8 mouse cellular contexts compared by ENCODE assay signal in genomic region chr3:94373597-94374011, GRCm38 (mm10). TPM values are rescaled to one million over a fixed set of nuclear protein-coding genes. Genes with fewer than 3 reads are reported as not detected.
DNase-seq lines count a peak whose midpoint lies in the region; ATAC-seq lines count a peak whose summit lies in the region.

No protein-coding gene starts in this region.

- peaks cover 12% of the 10 kb centered on the region for H3K4me1 ChIP-seq in heart, embryonic 11.5 days (ENCODE audit: control insufficient read depth, insufficient read depth, low read length)
- H3K4me1 ChIP-seq in embryonic facial prominence, embryonic 12.5 days = peaks cover 28% of the 10 kb centered on the region
- H3K4me1 ChIP-seq in limb, embryonic 11.5 days (ENCODE audit: control insufficient read depth, insufficient read depth, low read length) = peaks cover 18% of the 10 kb centered on the region; the same call in 1 of the 2 replicates
- H3K4me1 ChIP-seq in midbrain, embryonic 16.5 days (ENCODE audit: control insufficient read depth, insufficient read depth, low read length) = peaks cover 11% of the 10 kb centered on the region; the same call in 1 of the 2 replicates

- WGBS in heart, embryonic 11.5 days (ENCODE audit: insufficient replicate concordance) = 1% methylated on average over 5 of the region's 5 CpGs
- WGBS in embryonic facial prominence, embryonic 12.5 days = under 1% methylated on average over 5 of the region's 5 CpGs
- WGBS in limb, embryonic 11.5 days = 0% methylated on average over 5 of the region's 5 CpGs
- WGBS in midbrain, embryonic 16.5 days = 1% methylated on average over 5 of the region's 5 CpGs

- H3K4me3 ChIP-seq in heart, embryonic 11.5 days (ENCODE audit: low read depth, low read length) = peak overlapping the region; percentile 23
- peak overlapping the region; percentile 9; the same call in 1 of the 2 replicates for H3K4me3 ChIP-seq in embryonic facial prominence, embryonic 12.5 days
- H3K4me3 ChIP-seq in limb, embryonic 11.5 days (ENCODE audit: low read depth, low read length) = 0 out of 2 replicates have a peak overlapping the region, but pooled peaks have one; percentile 10
- H3K4me3 ChIP-seq in midbrain, embryonic 16.5 days (ENCODE audit: low read depth, low read length) = no peak overlapping the region

- no peak overlapping the region for H3K9ac ChIP-seq in heart, embryonic 11.5 days (ENCODE audit: low read depth, low read length)
- H3K9ac ChIP-seq in embryonic facial prominence, embryonic 12.5 days = no peak overlapping the region
- no peak overlapping the region for H3K9ac ChIP-seq in limb, embryonic 11.5 days (ENCODE audit: low read length)
- H3K9ac ChIP-seq in midbrain, embryonic 16.5 days (ENCODE audit: low read depth, low read length) = no peak overlapping the region

- ATAC-seq in heart, embryonic 11.5 days (replicated peaks; ENCODE audit: insufficient number of reproducible peaks, low FRiP score, low TSS enrichment) = no peak
- ATAC-seq in embryonic facial prominence, embryonic 12.5 days (ENCODE audit: insufficient number of reproducible peaks, insufficient read depth, low FRiP score, low TSS enrichment) = 0 out of 2 replicates have a peak, but pooled peaks have one; percentile 17
- ATAC-seq in limb, embryonic 11.5 days (ENCODE audit: insufficient number of reproducible peaks, low FRiP score, low TSS enrichment, low read depth) = 0 out of 2 replicates have a peak, but pooled peaks have one; percentile 17
- ATAC-seq in midbrain, embryonic 16.5 days = peak; percentile 52; the same call in 1 of the 2 replicates

- no peak for DNase-seq in heart, adult 8-10 months (ENCODE audit: low spot score)
- DNase-seq in heart, postnatal 4 days = peak; percentile 47
- peak; percentile 49 for DNase-seq in limb, embryonic 11.5 days (ENCODE audit: low spot score)
- no peak for DNase-seq in right cerebral cortex, adult 2 months (ENCODE audit: low spot score in 2 of 2)
- no peak for DNase-seq in spleen, postnatal 36 days (ENCODE audit: low spot score in 2 of 2)

- no peak overlapping the region for H3K27ac ChIP-seq in heart, embryonic 11.5 days (ENCODE audit: low read depth, low read length)
- no peak overlapping the region for H3K27ac ChIP-seq in embryonic facial prominence, embryonic 12.5 days
- no peak overlapping the region for H3K27ac ChIP-seq in limb, embryonic 11.5 days (replicated peaks; ENCODE audit: low read depth, low read length)
- H3K27ac ChIP-seq in midbrain, embryonic 16.5 days (ENCODE audit: low read length) = no peak overlapping the region

- no peaks in the 10 kb centered on the region for H3K36me3 ChIP-seq in heart, embryonic 11.5 days (ENCODE audit: control insufficient read depth, insufficient read depth, low read length)
- no peaks in the 10 kb centered on the region for H3K36me3 ChIP-seq in embryonic facial prominence, embryonic 12.5 days
- no peaks in the 10 kb centered on the region for H3K36me3 ChIP-seq in limb, embryonic 11.5 days (ENCODE audit: control insufficient read depth, insufficient read depth, low read length)
- no peaks in the 10 kb centered on the region for H3K36me3 ChIP-seq in midbrain, embryonic 16.5 days (ENCODE audit: control insufficient read depth, insufficient read depth, low read length)

- H3K27me3 ChIP-seq in heart, embryonic 11.5 days (ENCODE audit: control insufficient read depth, insufficient read depth, low read length) = peaks cover 18% of the 10 kb centered on the region
- H3K27me3 ChIP-seq in embryonic facial prominence, embryonic 12.5 days = peaks cover 22% of the 10 kb centered on the region
- 0 out of 2 replicates have a peak, but pooled peaks cover 2% of the 10 kb centered on the region for H3K27me3 ChIP-seq in limb, embryonic 11.5 days (ENCODE audit: control insufficient read depth, insufficient read depth, low read length)
- H3K27me3 ChIP-seq in midbrain, embryonic 16.5 days (ENCODE audit: control insufficient read depth, insufficient read depth, low read depth, low read length) = peaks cover 2% of the 10 kb centered on the region; the same call in 1 of the 2 replicates

- H3K4me2 ChIP-seq in heart, embryonic 11.5 days = peak overlapping the region; percentile 61
- peak overlapping the region; percentile 33 for H3K4me2 ChIP-seq in embryonic facial prominence, embryonic 12.5 days (replicated peaks)
- peak overlapping the region; percentile 27 for H3K4me2 ChIP-seq in limb, embryonic 11.5 days (ENCODE audit: low read depth, severe bottlenecking)
- peak overlapping the region; percentile 31 for H3K4me2 ChIP-seq in midbrain, embryonic 16.5 days (ENCODE audit: low read length)

- H3K9me3 ChIP-seq in heart, embryonic 11.5 days (replicated peaks; ENCODE audit: control insufficient read depth, low read length) = no peaks in the 10 kb centered on the region
- no peaks in the 10 kb centered on the region for H3K9me3 ChIP-seq in embryonic facial prominence, embryonic 12.5 days
- no peaks in the 10 kb centered on the region for H3K9me3 ChIP-seq in limb, embryonic 11.5 days (ENCODE audit: control insufficient read depth, low read length)
- H3K9me3 ChIP-seq in midbrain, embryonic 16.5 days (replicated peaks; ENCODE audit: control insufficient read depth, low read length, poor library complexity, severe bottlenecking) = no peaks in the 10 kb centered on the region

RNA-seq across cellular contexts. Expression of gene Rorc, which starts 1.0 kb away (rescaled TPM):
- 0.41 and 0.44 TPM in 2 replicates for polyA plus RNA-seq in heart, embryonic 11.5 days (2014; fragmentation: Nextera tagmentation; extraction: Ambion mirVana)
- total RNA-seq in heart, adult 8-10 months (2022) = 10 to 100 TPM; 36.3 to 53.0 (median 47.2) TPM
- 0.72 and 0.88 TPM in 2 replicates for polyA plus RNA-seq in embryonic facial prominence, embryonic 12.5 days (2016; fragmentation: Nextera tagmentation; extraction: Ambion mirVana)
- total RNA-seq in heart, postnatal 4 days (2021) = 10 to 100 TPM; 17.7 to 18.1 TPM
- 0.44 and 0.85 TPM in 2 replicates for polyA plus RNA-seq in limb, embryonic 11.5 days (2014; fragmentation: Nextera tagmentation; extraction: Ambion mirVana)
- 0.49 and 0.62 TPM in 2 replicates for polyA plus RNA-seq in midbrain, embryonic 16.5 days (2015; fragmentation: Nextera tagmentation; extraction: Ambion mirVana)

RNA-seq across cellular contexts. Expression of gene C2cd4d, which starts 11.4 kb away (rescaled TPM):
- 0.59 and 0.89 TPM in 2 replicates for polyA plus RNA-seq in heart, embryonic 11.5 days (2014; fragmentation: Nextera tagmentation; extraction: Ambion mirVana)
- total RNA-seq in heart, adult 8-10 months (2022) = under 1 TPM in 2 of 4 experiments, not detected in 2; 0.31 to 0.46 TPM
- 2.8 and 3.6 TPM in 2 replicates for polyA plus RNA-seq in embryonic facial prominence, embryonic 12.5 days (2016; fragmentation: Nextera tagmentation; extraction: Ambion mirVana)
- not detected for total RNA-seq in heart, postnatal 4 days (2021)
- 1.0 and 1.2 TPM in 2 replicates for polyA plus RNA-seq in limb, embryonic 11.5 days (2014; fragmentation: Nextera tagmentation; extraction: Ambion mirVana)
- polyA plus RNA-seq in midbrain, embryonic 16.5 days (2015; fragmentation: Nextera tagmentation; extraction: Ambion mirVana) = 1.6 and 1.7 TPM in 2 replicates

RNA-seq across cellular contexts. Expression of gene Lingo4, which starts 24.7 kb away (rescaled TPM):
- polyA plus RNA-seq in heart, embryonic 11.5 days (2014; fragmentation: Nextera tagmentation; extraction: Ambion mirVana) = not detected in 2 replicates
- under 1 TPM in 3 of 4 experiments, not detected in 1; 0.14 to 0.37 (median 0.17) TPM for total RNA-seq in heart, adult 8-10 months (2022)
- 0.06 and 0.12 TPM in 2 replicates for polyA plus RNA-seq in embryonic facial prominence, embryonic 12.5 days (2016; fragmentation: Nextera tagmentation; extraction: Ambion mirVana)
- under 1 TPM in 1 of 2 experiments, not detected in 1; 0.11 TPM for total RNA-seq in heart, postnatal 4 days (2021)
- not detected in 2 replicates for polyA plus RNA-seq in limb, embryonic 11.5 days (2014; fragmentation: Nextera tagmentation; extraction: Ambion mirVana)
- 1.2 and 1.6 TPM in 2 replicates for polyA plus RNA-seq in midbrain, embryonic 16.5 days (2015; fragmentation: Nextera tagmentation; extraction: Ambion mirVana)

RNA-seq across cellular contexts. Expression of gene Them5, which starts 31.7 kb away (rescaled TPM):
- 0.17 TPM in 1 of 2 replicates, not detected in the other for polyA plus RNA-seq in heart, embryonic 11.5 days (2014; fragmentation: Nextera tagmentation; extraction: Ambion mirVana)
- total RNA-seq in heart, adult 8-10 months (2022) = not detected
- not detected in 2 replicates for polyA plus RNA-seq in embryonic facial prominence, embryonic 12.5 days (2016; fragmentation: Nextera tagmentation; extraction: Ambion mirVana)
- not detected for total RNA-seq in heart, postnatal 4 days (2021)
- polyA plus RNA-seq in limb, embryonic 11.5 days (2014; fragmentation: Nextera tagmentation; extraction: Ambion mirVana) = not detected in 2 replicates
- not detected in 2 replicates for polyA plus RNA-seq in midbrain, embryonic 16.5 days (2015; fragmentation: Nextera tagmentation; extraction: Ambion mirVana)

RNA-seq across cellular contexts. Expression of gene Tdrkh, which starts 39.5 kb away (rescaled TPM):
- 8.4 and 8.7 TPM in 2 replicates for polyA plus RNA-seq in heart, embryonic 11.5 days (2014; fragmentation: Nextera tagmentation; extraction: Ambion mirVana)
- 1 to 10 TPM; 4.5 to 7.0 (median 6.1) TPM for total RNA-seq in heart, adult 8-10 months (2022)
- polyA plus RNA-seq in embryonic facial prominence, embryonic 12.5 days (2016; fragmentation: Nextera tagmentation; extraction: Ambion mirVana) = 11.8 and 13.9 TPM in 2 replicates
- 1 to 10 TPM; 5.8 to 7.2 TPM for total RNA-seq in heart, postnatal 4 days (2021)
- 8.5 and 8.7 TPM in 2 replicates for polyA plus RNA-seq in limb, embryonic 11.5 days (2014; fragmentation: Nextera tagmentation; extraction: Ambion mirVana)
- polyA plus RNA-seq in midbrain, embryonic 16.5 days (2015; fragmentation: Nextera tagmentation; extraction: Ambion mirVana) = 50.7 and 54.9 TPM in 2 replicates

Comparison
In these comparisons a context has a peak if more than half of its experiments do, and no peak if none do; other contexts are left out.
1. DNase-seq: peak in heart, postnatal 4 days (single experiment) and limb, embryonic 11.5 days (single experiment); none in heart, adult 8-10 months (single experiment), right cerebral cortex, adult 2 months (0 of 2) and spleen, postnatal 36 days (0 of 2).
2. Peak in every context shown above with its lines, with median percentiles within 50 percentile points of each other: H3K4me2 ChIP-seq.